Mouse (Mus musculus) erythroblast, embryonic 14.5 days (primary cell): ENCODE measurements around the gene Trmt44.

Experiments
- GATA1 ChIP-seq: IDR thresholded peaks from 2 replicates; pipeline ENCODE4 v1.6.1; 2012; ENCODE audit warnings: low read length, inconsistent platforms, mixed read lengths
- TAL1 ChIP-seq: IDR thresholded peaks from 3 replicates; pipeline ENCODE4 v1.6.1; 2012; ENCODE audit warnings: low read length, inconsistent platforms, mixed read lengths

DNA sequence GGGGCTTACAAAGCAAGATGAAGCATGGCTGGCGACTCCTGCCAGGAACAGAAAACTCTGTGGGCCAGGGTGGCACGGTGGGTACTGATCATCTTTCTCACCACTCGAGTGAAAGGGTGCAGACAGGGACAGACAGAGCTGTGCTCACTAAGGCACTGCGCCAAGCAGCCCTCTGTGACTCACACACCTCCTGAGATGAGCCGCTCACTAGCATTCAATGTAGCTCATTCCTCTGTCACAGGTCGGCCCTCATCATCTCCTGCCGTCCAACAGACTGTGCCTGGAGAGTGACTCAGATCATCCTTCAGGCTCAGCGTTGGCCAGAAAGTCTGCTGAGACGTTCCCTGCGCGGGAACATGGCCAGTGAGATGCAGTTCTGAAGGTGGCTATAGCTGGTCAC, 58.1 kb downstream of the Trmt44 start:
- TF ChIP-seq TAL1 (no peak), GATA1 (no peak)
